Mouse (Mus musculus) forebrain, embryonic 12.5 days (tissue): ENCODE results near the gene Krt24. TPM values are rescaled to one million over a fixed set of nuclear protein-coding genes. Genes with fewer than 3 reads are reported as not detected.

Experiments
- ATAC-seq: fragments of 200-750 bp; cut with Nextera tagmentation; 2 replicates; pipeline ENCODE4 v1.8.0; 2017; ENCODE audit warnings: moderate TSS enrichment; ENCODE audit not compliant: low FRiP score
- H3K27ac ChIP-seq: fragments of 300-500 bp; sonication (generic); 2 replicates; pipeline ENCODE4 v1.5.1; 2016; ENCODE audit warnings: mild to moderate bottlenecking
- H3K27me3 ChIP-seq: fragments of 300-500 bp; sonication (generic); 2 replicates; pipeline ENCODE4 v1.6.1; 2016; ENCODE audit warnings: mild to moderate bottlenecking
- H3K36me3 ChIP-seq: fragments of 300-500 bp; sonication (generic); replicated peaks from 2 replicates; pipeline ENCODE4 v1.6.1; 2016; ENCODE audit warnings: mild to moderate bottlenecking
- H3K4me1 ChIP-seq: fragments of 300-500 bp; sonication (generic); 2 replicates; pipeline ENCODE4 v1.6.1; 2016
- H3K4me2 ChIP-seq: fragments of 300-500 bp; sonication (generic); 2 replicates; pipeline ENCODE4 v1.6.1; 2016; ENCODE audit warnings: mild to moderate bottlenecking, moderate library complexity
- H3K4me3 ChIP-seq: fragments of 300-500 bp; sonication (generic); replicated peaks from 2 replicates; pipeline ENCODE4 v1.5.1; 2016; ENCODE audit warnings: mild to moderate bottlenecking
- H3K9ac ChIP-seq: fragments of 300-500 bp; sonication (generic); 2 replicates; pipeline ENCODE4 v1.6.1; 2016; ENCODE audit warnings: mild to moderate bottlenecking
- H3K9me3 ChIP-seq: fragments of 300-500 bp; sonication (generic); 2 replicates; pipeline ENCODE4 v1.6.1; 2016
- WGBS: fragments of 180-500 bp; shearing (Covaris S2); methylation state at CpG from one replicate; pipeline ENCODE4 v1.1.7; 2016; 5-methylcytosine and 5-hydroxymethylcytosine counted together
- polyA plus RNA-seq: library from polyadenylated mRNA; unstranded; fragments of >200 nt; fragmentation: Nextera tagmentation; extraction: Ambion mirVana; gene quantifications from 2 replicates; pipeline ENCODE4 v1.2.1, GENCODE M21; 2016

The Krt24 gene
- not detected in 2 replicates for polyA plus RNA-seq

- 53% methylated on average over 11 of the region's 11 CpGs for WGBS
- H3K4me3 ChIP-seq, result no peak within 1 kb of the TSS
- no peak within 1 kb of the TSS for H3K9ac ChIP-seq
- no peaks in the 10 kb centered on the region for H3K27me3 ChIP-seq
- no peak for ATAC-seq
- 0 out of 2 replicates have a peak, but pooled peaks cover 4% of the 10 kb centered on the region for H3K4me1 ChIP-seq
- H3K4me2 ChIP-seq, result no peak within 1 kb of the TSS
- H3K27ac ChIP-seq, result no peak within 1 kb of the TSS
- H3K9me3 ChIP-seq, result no peaks in the 10 kb centered on the region
- no peaks in the 10 kb centered on the region for H3K36me3 ChIP-seq
Measured at GRCm38 (mm10) chr11:99284833-99285312, at the start of gene Krt24. Krt24 (minus strand) TSS chr11:99285262.

- Histone ChIP-seq H3K9me3 (no peaks in the 10 kb centered on the region), H3K27me3 (no peaks in the 10 kb centered on the region), H3K36me3 (no peaks in the 10 kb centered on the region), H3K27ac (no peak overlapping the region), H3K9ac (no peak overlapping the region), H3K4me2 (no peak overlapping the region), H3K4me3 (no peak overlapping the region), H3K4me1 (no peaks in the 10 kb centered on the region)
- 78% methylated on average over 13 of the region's 13 CpGs for WGBS
- ATAC-seq, result no peak
Measured at GRCm38 (mm10) chr11:99333426-99333825, 48.4 kb upstream of the Krt24 start.

- H3K9me3 ChIP-seq, result no peaks in the 10 kb centered on the region
- no peaks in the 10 kb centered on the region for H3K27me3 ChIP-seq
- H3K4me3 ChIP-seq, result no peak overlapping the region
- 73% methylated on average over 2 of the region's 2 CpGs for WGBS
- no peak overlapping the region for H3K27ac ChIP-seq
- ATAC-seq, result no peak
- no peaks in the 10 kb centered on the region for H3K36me3 ChIP-seq
- H3K9ac ChIP-seq, result no peak overlapping the region
- H3K4me2 ChIP-seq, result no peak overlapping the region
- no peaks in the 10 kb centered on the region for H3K4me1 ChIP-seq
Measured at GRCm38 (mm10) chr11:99329655-99330054, 44.6 kb upstream of the Krt24 start.

GRCm38 (mm10) chr11:99322851-99323250, 37.8 kb upstream of the Krt24 start, which contains the start of gene Krt25:
Krt25 (minus strand) TSS chr11:99322951.
- Histone ChIP-seq H3K9me3 (no peaks in the 10 kb centered on the region), H3K36me3 (no peaks in the 10 kb centered on the region), H3K27ac (no peak within 1 kb of the TSS), H3K9ac (no peak within 1 kb of the TSS), H3K4me1 (no peaks in the 10 kb centered on the region), H3K4me3 (no peak within 1 kb of the TSS), H3K4me2 (no peak within 1 kb of the TSS), H3K27me3 (no peaks in the 10 kb centered on the region)
- WGBS, result 93% methylated on average over 11 of the region's 11 CpGs
- no peak for ATAC-seq

- H3K27ac ChIP-seq, result no peak overlapping the region
- no peak overlapping the region for H3K4me2 ChIP-seq
- no peaks in the 10 kb centered on the region for H3K36me3 ChIP-seq
- H3K4me3 ChIP-seq, result no peak overlapping the region
- no peak overlapping the region for H3K9ac ChIP-seq
- H3K9me3 ChIP-seq, result no peaks in the 10 kb centered on the region
- no peaks in the 10 kb centered on the region for H3K27me3 ChIP-seq
- ATAC-seq, result no peak
- no peaks in the 10 kb centered on the region for H3K4me1 ChIP-seq
- 92% methylated on average over 14 of the region's 14 CpGs for WGBS
Measured at GRCm38 (mm10) chr11:99321094-99321493, 36.0 kb upstream of the Krt24 start.

- Histone ChIP-seq H3K9me3 (no peaks in the 10 kb centered on the region), H3K27me3 (no peaks in the 10 kb centered on the region), H3K27ac (no peak overlapping the region), H3K36me3 (no peaks in the 10 kb centered on the region), H3K4me1 (no peaks in the 10 kb centered on the region), H3K9ac (no peak overlapping the region), H3K4me2 (no peak overlapping the region), H3K4me3 (no peak overlapping the region)
- no peak for ATAC-seq
- 78% methylated on average over 9 of the region's 9 CpGs for WGBS
Measured at GRCm38 (mm10) chr11:99319127-99319526, 34.1 kb upstream of the Krt24 start.

GRCm38 (mm10) chr11:99316543-99316942, 31.5 kb upstream of the Krt24 start:
- no peak for ATAC-seq
- Histone ChIP-seq H3K36me3 (no peaks in the 10 kb centered on the region), H3K27ac (no peak overlapping the region), H3K4me1 (no peaks in the 10 kb centered on the region), H3K9ac (no peak overlapping the region), H3K9me3 (no peaks in the 10 kb centered on the region), H3K4me3 (no peak overlapping the region), H3K4me2 (no peak overlapping the region), H3K27me3 (no peaks in the 10 kb centered on the region)
- WGBS, result 72% methylated on average over 8 of the region's 8 CpGs

- no peak for ATAC-seq
- Histone ChIP-seq H3K4me1 (no peaks in the 10 kb centered on the region), H3K36me3 (no peaks in the 10 kb centered on the region), H3K4me3 (no peak overlapping the region), H3K4me2 (no peak overlapping the region), H3K9me3 (no peaks in the 10 kb centered on the region), H3K27ac (no peak overlapping the region), H3K27me3 (no peaks in the 10 kb centered on the region), H3K9ac (no peak overlapping the region)
- 81% methylated on average over 2 of the region's 2 CpGs for WGBS
Measured at GRCm38 (mm10) chr11:99314594-99314993, 29.5 kb upstream of the Krt24 start.

GRCm38 (mm10) chr11:99310882-99311281, 25.8 kb upstream of the Krt24 start:
- WGBS, result 96% methylated on average over 1 of the region's 1 CpGs
- H3K4me3 ChIP-seq, result no peak overlapping the region
- ATAC-seq, result no peak

GRCm38 (mm10) chr11:99307579-99307978, 22.5 kb upstream of the Krt24 start:
- H3K4me1 ChIP-seq, result no peaks in the 10 kb centered on the region
- no peak overlapping the region for H3K9ac ChIP-seq
- no peaks in the 10 kb centered on the region for H3K9me3 ChIP-seq
- ATAC-seq, result no peak
- no peak overlapping the region for H3K4me2 ChIP-seq
- no peak overlapping the region for H3K27ac ChIP-seq
- H3K4me3 ChIP-seq, result no peak overlapping the region
- no peaks in the 10 kb centered on the region for H3K27me3 ChIP-seq
- H3K36me3 ChIP-seq, result no peaks in the 10 kb centered on the region
- WGBS, result 32% methylated on average over 2 of the region's 2 CpGs

More at GRCm38 (mm10) chr11:99310882-99311281, 25.8 kb upstream of the Krt24 start:
- H3K4me2 ChIP-seq, result no peak overlapping the region
- no peak overlapping the region for H3K27ac ChIP-seq
- H3K4me1 ChIP-seq, result no peaks in the 10 kb centered on the region
- H3K9me3 ChIP-seq, result no peaks in the 10 kb centered on the region
- H3K27me3 ChIP-seq, result no peaks in the 10 kb centered on the region
- H3K36me3 ChIP-seq, result no peaks in the 10 kb centered on the region
- no peak overlapping the region for H3K9ac ChIP-seq

GRCm38 (mm10) chr11:99295039-99295438, 10.0 kb upstream of the Krt24 start:
- WGBS, result 74% methylated on average over 5 of the region's 5 CpGs
- no peak overlapping the region for H3K4me2 ChIP-seq
- no peak overlapping the region for H3K9ac ChIP-seq
- no peak for ATAC-seq
- no peaks in the 10 kb centered on the region; the same call in 1 of the 2 replicates for H3K27me3 ChIP-seq
- H3K27ac ChIP-seq, result no peak overlapping the region
- no peaks in the 10 kb centered on the region for H3K9me3 ChIP-seq
- no peaks in the 10 kb centered on the region for H3K4me1 ChIP-seq
- no peak overlapping the region for H3K4me3 ChIP-seq
- H3K36me3 ChIP-seq, result no peaks in the 10 kb centered on the region

- Histone ChIP-seq H3K9ac (no peak overlapping the region), H3K4me2 (no peak overlapping the region), H3K36me3 (no peaks in the 10 kb centered on the region), H3K4me1 (no peaks in the 10 kb centered on the region), H3K27me3 (no peaks in the 10 kb centered on the region; the same call in 1 of the 2 replicates), H3K4me3 (no peak overlapping the region), H3K9me3 (no peaks in the 10 kb centered on the region), H3K27ac (no peak overlapping the region)
- ATAC-seq, result no peak
- WGBS, result 56% methylated on average over 5 of the region's 5 CpGs
Measured at GRCm38 (mm10) chr11:99292846-99293245, 7.8 kb upstream of the Krt24 start.

GRCm38 (mm10) chr11:99284011-99284410, 1.1 kb downstream of the Krt24 start:
- no peak for ATAC-seq
- 0 out of 2 replicates have a peak, but pooled peaks cover 4% of the 10 kb centered on the region for H3K4me1 ChIP-seq
- no peaks in the 10 kb centered on the region for H3K36me3 ChIP-seq
- H3K4me2 ChIP-seq, result no peak overlapping the region
- H3K9ac ChIP-seq, result no peak overlapping the region
- no peak overlapping the region for H3K27ac ChIP-seq
- H3K27me3 ChIP-seq, result no peaks in the 10 kb centered on the region
- H3K9me3 ChIP-seq, result no peaks in the 10 kb centered on the region
- no peak overlapping the region for H3K4me3 ChIP-seq
- 76% methylated on average over 5 of the region's 5 CpGs for WGBS
